Mouse (Mus musculus) c-Kit-positive CD71-negative TER-119-negative erythroid progenitor cells, embryonic 14.5 days (primary cell): ENCODE measurements around the gene Napa.
A peak's percentile ranks its signal among the peaks of the same experiment; 100 is the strongest.

ENCODE experiments used
- DNase-seq: peaks from one replicate; pipeline ENCODE4 v3.0.0-alpha.2; 2013; ENCODE audit warnings: low read depth

Gene Napa

DNA sequence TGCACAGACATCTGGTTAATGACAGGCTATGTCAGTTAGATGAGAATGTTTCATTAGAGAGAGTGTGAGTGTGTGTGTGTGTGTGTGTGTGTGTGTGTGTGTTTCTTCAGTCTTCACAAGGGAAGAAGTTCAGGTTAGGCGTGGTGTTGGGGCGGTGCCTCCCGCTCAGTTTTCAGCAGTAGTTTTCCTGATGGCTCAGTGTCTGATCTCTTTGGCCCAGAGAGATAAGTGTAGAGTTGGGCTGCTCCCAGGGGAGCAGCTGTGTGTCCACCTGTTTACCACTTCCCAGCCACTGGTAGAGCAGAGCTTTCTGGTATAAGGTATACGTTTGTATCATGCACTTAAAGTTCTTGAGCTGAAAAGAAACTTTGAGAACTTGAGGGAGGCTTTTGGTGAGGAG lies 1.6 kb downstream of the Napa start:
- no peak for DNase-seq

DNA sequence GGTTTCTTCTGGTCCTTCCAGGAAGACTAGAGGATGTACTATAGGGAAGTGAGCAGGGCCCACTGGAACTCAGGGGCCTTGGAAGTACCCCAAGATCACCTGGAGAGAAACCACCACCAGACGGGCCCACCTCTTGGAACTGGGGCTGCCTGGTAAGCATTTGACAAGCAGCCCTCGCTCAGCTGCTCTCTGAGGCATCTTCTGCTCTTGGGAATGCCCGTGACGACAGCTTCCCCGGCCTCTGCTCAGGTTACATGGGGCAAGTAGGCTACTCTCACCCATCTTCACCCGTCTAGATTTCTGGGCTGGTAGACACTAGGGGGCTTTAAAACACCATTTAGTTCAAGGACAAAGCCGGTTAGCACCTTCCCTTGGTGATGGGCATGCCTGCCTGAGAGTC lies 2.8 kb downstream of the Napa start:
- DNase-seq = no peak

DNA sequence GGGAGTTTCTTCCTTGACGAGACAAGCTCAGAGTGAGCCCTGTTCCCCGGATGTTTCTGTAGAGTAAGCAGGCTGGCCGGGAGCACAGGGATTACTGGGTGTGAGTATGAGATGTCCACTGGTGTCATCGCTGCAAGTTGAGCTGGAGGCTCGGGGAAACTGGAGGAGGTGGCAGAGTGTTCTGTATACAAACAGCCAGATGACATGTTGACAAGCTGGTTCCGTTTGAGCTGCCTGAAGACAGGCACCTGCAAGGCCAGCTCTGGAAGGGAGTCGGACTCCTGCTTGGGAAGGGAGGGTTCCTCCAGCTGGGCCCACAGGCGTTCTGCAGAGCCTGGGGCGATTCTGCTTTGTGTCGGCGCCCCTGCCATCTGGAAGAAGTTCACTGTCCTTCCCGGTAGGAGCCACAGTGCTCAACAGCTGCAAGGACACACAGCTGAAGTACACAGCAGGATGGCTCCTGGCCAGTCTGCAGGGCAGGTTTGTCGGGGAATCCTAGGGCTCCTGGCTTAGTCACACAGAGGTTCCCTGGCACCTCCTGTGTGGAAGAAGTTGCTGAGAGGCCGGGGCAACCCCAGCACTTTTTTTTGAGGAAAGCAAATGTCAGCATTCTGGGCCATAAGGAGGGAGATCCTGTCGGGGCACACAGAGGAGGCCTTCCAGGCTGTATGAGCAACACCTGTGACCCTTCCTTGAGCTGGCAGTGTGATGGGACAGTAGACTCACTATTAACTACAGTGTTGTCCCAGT lies 3.6 kb downstream of the Napa start:
- DNase-seq = no peak

DNA sequence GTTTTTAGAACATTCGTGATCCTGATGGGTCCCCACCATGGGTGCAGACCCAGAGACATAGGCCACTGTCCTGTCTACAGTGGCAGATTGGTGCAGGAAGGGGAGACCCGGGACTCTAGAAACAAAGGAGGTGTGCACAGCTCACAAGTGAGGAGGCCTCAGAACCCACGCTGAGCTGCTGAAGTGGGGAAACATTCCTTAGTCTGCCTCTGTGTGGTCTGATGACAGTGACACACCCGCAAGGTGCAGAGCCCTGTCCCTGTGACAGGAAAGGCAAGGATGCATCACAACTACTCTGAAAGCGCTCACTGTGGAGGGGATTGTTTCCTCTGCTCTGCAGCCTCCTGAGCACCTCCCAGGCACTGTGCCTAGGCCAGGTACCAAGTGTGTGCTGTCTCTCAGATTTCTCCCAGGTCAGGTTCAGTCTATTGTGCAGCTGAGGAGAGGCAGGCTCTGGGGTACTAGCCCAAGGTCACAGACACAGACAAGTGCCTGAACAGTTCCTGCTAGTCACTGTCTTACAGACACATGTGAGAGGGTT lies 4.5 kb downstream of the Napa start:
- no peak for DNase-seq

DNA sequence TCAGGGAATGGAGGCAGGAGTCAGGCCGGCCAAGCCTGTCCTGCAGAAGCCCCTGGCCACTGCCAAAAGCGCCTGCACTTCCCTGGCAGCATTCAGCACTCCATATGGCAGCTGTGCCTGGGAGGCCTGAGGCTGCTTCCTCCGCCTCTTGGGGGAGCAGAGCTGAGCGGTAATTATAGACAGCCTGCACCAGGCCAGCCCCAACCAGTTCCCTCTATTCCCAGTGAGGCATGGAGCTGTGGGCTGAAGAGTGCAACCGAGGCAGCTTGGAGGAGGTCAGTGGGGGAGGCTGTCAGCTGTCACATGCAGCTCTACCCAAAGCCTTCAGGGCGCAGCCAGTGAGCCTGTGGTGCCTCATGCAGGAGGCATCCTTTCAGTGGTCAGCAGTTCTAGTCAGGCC lies 5.5 kb downstream of the Napa start:
- DNase-seq = no peak

DNA sequence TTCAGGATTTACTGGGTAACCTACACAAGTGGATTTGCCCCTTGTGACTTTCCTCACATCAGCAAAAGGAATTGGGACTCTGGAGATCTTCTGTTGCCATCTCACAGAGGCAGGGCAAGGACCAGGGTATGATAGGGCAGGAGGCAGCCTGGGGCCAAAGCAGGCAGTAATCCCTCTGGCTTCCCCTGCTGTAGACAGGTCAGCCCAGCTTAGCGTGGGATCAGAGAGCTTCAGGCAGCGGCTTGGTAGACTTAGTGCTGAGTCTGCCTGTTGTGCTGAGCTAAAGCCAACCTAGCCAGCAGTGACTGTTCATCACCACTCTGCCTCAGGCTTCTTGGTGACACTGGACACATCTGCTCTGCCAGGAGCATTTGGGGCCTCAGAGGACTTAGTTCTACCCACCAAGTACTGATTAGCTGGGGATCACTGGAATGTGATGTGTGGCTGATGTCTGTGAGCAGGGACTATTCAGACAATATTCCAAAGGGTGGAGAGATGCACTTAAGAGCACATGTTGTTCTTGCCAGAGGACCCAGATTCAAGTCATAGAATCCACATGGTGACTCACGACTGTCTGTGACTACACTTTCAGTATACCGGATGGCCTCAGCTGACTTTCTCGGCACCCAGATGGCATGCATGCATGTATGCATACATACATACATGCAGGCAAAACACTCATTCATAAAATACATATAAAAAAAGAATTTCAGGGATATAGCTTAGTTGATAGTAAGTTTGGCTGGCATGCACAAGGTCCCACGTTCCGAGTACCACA lies 6.5 kb downstream of the Napa start:
- DNase-seq = no peak

DNA sequence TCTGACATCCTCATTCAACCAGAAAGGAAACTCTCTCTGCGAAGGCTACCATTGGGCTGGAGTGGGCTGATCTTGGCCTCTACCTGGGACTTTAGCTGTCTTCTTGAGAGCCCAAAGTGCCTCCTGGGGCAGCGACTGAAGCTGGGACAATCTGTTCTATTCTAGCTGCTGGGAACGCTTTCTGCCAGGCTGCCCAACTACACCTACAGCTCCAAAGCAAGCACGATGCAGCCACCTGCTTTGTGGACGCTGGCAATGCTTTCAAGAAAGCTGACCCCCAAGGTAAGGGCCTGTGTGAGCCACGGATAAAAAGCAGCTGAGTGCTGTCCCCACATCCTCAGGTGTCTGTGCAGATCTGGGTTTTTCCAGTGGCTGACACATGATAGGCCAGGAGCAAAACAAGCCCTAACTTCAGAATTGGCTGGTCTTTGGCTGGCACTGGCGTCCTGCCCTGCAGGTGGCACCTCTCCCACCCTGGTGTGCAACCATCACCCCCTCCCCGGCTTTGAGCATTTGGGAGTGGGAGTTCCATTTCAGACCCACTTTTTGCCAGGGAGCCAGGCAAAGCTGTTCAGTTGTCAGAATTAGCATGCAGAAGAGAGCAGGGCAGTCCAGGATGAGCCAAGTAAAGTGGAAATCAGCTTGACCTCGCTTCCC lies 10.8 kb downstream of the Napa start:
- no peak for DNase-seq

DNA sequence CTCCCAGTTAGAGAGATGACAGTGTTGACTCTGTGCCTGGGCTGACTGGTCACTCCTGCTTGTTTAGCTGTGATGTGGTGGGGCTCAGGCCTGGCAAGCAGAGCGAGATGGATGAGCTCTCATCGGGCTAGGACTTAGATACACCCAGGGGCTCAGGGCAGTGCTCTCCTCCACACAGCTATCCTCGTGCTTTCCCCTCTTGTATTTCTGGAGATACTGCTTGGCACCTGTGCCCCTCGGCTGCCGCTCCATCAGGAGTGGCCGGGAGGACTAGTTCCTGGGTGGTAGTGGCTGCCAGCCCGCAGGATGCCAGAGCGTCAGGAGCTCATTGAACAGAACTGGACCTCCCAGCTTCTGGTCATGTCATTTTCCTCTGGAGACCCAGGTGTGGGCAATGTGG lies 11.9 kb downstream of the Napa start:
- DNase-seq = no peak

DNA sequence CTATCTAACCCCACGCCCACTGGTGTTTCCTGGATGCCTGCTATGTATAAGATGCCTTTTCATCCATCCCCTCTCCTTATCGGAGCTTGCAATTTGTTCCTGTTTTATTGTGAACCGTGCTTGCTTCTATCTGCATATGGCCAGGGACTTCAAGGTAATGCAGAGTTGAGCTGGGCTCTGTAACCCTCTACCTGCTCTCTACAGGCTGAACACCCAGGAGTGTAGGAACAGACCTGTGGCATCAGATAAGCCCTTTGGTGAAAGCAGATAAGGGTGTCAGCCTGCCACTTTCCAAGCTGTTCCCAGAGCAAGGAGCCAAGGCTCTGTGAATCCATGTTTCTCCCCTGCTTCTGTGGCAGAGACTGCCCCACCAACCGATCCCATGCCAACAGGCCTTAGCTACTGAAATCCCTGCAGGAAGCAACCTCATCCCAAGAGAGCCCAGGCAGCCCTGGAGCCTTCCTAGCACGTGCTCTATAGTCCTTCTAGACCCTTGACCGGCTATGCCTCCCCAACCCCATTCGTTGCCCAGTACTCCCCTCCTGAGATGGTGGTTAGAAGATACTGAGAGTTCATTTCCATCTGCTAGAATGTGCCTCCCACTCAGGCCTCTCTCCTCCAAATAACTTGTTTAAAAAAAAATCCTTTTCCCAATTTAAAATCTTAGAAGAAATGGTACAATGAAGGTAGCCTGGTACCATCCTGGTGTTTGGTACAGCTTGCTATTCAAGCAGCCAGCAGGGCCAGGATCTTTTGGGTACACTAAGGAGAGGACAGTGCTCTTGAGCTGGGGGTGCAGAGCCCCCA lies 13.2 kb downstream of the Napa start:
- no peak for DNase-seq

DNA sequence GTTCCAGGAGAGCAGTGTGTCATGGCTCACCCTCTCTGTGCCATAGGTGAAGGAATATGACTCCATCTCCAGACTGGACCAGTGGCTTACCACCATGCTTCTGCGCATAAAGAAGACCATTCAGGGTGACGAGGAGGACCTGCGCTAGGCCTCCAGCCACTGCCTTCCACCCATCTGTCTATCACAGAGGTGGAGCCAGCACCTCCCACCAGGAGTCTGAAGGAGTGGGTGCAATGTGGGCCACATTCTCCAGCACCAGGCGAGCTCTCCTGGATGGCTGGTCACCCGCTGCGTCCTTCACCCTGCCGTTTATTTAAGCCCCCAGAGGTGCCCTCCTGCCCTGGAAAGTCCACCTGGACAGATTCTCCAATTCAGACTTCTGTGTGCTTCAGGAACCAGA lies 18.2 kb downstream of the Napa start:
- no peak for DNase-seq

DNA sequence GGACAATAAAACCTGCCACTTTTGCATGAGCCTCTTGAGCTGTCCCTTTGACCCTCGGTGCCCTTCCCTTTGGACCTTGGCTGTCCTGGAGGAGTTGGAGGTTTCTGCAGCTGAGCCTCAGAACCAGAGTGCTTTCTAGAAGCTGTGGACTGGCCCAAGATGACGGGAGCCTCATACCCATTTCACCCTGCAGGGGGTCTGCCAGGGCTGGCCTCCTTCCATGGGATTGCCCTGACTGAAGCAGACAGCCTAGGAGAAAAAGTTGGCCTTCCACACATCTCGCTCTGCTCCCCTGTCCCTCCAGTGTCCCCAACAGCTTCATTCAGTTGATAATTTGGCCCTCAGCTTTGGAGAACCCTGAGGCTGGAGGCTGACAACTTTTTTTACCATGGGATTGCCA lies 18.8 kb downstream of the Napa start:
- DNase-seq = no peak

DNA sequence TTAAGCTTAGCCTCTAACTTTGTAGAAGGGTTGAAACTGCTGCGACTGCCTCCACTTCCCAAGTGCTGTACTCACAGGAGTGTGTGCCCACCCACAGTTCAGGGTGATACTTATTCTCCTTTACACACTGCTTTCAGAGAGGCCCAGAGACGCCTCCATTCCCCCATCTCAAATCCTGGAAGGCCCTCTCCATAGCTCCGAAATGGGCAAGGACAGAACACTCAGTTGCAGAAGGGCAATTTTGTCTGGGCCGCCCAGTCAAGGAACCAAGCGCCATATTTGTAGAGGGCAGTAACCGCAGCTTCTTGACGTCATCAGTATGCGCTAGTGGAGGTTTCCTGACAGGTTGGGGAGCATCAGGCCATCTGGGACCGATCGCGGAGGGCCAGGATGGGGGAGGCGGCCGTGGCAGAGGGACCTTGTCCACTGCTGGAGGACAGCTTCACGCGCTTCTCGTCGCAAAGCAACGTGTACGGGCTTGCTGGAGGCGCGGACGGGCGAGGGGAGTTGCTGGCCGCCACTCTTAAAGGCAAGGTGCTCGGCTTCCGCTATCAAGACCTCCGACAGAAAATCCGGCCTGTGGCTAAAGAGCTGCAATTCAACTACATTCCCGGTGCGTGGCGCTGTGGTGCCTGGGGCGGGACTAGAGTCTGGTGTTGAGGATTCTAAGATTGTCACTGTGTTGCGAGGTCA lies 21.5 kb downstream of the Napa start, which contains the start of gene Kptn:
Gene Kptn (plus strand): TSS at position 327 of the 693 bp plus-strand sequence.
- DNase-seq = peak; percentile 85

DNA sequence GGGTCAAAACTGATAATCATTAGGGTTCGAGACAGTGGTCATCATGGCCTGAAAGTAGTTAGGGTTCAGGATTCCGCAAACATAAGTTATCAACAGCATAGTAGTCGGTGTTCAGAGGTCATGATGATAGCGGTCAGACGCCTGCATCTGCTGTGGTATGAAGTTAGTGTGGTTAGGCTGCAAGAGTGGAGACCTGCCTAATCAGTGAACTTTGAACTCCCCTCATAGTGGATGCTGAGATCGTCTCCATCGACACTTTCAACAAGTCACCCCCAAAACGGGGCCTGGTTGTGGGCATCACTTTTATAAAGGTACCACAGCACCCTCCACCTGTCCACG lies 22.0 kb downstream of the Napa start:
- DNase-seq = no peak

DNA sequence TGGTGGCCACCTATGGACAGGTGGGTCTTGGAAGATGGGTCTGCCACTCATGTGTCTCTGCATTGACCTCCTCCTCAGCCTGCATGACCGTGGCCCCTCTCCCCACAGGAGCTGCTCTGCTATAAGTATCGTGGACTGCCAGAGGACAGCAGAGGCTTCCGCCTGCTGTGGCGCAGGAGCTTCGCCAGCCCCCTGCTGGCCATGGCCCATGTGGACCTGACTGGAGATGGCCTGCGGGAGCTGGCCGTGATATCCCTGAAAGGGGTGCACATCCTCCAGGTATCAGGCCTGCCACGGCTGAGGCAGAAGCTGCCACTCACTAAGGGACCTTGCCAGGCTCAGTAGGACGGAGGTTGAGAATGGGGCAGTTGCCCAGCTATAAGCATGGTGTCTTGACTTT lies 27.6 kb downstream of the Napa start:
- no peak for DNase-seq

DNA sequence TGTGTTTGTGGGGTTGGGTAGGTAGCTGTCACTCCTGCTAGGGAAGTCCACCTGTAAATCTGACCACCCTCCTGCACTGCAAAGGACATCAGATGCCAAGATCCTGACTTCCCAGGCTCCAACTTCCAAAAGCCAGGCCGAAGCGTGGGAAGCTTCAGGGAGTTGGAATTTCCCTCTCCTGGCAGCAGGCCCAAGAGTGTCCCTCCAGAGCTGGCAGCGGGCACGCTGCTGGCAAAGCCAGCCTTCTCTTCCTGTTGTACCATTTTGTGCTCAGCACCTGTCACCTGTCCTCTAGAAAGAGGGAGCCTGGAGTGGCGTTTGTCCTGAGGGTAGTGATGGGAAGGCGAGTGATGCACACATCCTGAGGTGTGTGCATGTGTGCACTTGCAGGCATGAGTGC lies 30.1 kb downstream of the Napa start:
- DNase-seq = no peak

DNA sequence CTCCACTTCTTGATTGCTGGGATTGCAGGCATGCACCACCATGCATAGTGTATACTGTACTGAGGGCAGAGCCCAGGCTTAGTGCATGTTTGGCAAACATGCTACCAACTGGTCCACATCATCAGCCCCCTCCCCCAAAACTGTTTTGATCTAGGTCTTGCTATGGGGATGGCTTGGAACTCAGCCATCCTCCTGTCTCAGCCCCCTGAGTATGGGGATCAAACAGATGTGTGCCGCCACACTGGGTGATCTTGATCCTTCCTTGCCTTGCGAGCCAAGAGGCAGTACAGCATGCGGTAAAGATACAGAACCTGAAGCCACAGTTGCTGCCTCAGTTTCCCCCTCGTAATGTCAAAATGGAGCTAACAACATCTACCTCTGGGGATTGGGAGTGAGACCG lies 30.6 kb downstream of the Napa start:
- no peak for DNase-seq

DNA sequence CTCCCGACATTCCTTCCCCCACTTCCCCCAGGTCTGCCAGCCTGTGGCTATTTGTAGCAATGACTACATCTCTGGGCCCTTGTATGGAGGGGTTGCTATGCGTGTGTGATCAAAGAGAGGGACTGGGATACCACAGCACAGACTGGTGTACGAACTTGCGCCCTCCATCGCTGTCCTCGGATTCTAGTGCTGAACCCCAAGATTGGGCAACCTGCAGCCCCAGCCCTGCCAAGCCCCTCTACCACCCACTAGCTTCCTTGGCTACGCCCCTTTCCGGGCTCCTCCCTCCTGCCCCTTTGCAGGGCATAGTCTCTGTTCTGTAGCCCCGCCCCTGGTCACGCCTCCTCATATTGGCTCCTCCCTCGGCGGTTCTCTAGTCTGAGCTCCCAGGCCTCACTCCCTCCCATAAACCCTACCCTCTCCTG lies 31.2 kb downstream of the Napa start, which contains the start of gene Slc8a2:
Gene Slc8a2 (plus strand): TSS at position 406 of the 425 bp plus-strand sequence.
- DNase-seq = peak; percentile 64

DNA sequence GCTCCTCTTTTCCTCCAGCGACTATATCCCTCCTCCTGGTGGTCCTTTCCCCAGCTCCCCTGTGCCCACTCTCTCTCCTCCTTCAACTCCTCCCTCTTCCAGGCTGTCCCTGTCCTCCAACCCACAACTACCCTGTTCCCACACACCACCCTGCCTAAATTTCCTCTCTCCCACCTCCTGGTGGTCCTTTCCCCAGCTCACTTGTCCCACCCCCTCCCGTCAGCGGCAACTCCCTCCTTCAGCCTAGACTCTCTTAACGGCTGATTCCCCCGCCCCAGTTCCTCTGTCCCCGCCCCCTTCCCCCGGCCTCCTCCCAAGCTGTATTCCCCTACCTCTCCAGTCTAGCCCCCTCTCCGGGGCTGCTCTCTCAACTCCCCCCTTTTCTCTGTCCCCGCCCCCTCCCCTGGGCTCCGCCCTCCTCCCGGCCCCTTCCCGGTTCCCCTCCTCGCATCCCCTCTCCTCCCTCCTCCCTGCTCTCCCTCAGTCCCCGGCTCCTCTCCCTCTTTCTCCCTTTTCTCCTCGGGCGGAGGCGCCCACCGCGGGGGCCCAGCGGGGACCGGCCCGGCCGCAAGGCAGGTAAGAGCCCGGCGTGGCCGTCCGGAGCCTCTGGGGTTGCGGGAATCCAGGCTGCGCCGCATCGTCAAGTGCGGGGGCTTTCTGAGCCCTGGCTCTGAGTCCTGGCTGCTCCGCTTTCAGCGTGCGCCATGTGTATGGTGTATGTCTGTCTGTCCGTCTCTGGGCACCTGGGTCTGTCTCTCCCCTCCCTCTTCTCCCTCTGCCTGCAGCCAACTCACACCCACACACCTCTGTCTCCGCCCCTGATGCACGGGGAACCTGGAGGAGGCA lies 31.8 kb downstream of the Napa start:
- DNase-seq = no peak

DNA sequence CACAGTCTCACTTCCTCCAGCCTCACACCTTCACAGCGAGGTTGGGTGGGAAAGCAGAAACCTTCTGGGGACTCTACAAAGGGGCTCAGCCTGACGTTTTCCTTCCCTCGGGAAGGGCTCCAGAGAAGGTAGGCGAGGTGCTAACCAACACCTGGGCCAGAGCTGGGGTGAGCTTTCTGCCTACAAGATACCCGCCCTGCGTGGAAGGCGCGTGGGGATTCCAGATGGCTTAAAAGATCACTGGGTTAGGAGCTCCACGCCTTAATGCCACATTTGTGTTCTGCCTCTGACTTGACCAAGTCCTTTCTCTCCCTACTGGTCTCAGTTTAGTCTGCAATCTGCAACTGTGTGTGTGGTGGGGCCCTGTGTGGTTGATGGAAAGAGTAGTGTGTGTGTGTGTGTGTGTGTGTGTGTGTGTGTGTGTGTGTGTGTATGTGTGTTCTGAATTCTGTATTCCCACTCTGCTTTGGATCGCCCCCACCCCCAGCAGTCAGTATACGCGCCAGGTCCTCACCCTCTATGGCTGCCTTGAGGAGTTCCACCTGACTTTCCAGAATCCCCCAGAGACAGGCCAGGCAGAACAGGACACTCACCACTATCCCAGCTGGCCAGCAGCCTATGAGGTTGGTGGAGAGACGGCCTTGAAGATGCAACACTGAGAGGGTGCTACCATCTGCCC lies 32.8 kb downstream of the Napa start:
- no peak for DNase-seq

DNA sequence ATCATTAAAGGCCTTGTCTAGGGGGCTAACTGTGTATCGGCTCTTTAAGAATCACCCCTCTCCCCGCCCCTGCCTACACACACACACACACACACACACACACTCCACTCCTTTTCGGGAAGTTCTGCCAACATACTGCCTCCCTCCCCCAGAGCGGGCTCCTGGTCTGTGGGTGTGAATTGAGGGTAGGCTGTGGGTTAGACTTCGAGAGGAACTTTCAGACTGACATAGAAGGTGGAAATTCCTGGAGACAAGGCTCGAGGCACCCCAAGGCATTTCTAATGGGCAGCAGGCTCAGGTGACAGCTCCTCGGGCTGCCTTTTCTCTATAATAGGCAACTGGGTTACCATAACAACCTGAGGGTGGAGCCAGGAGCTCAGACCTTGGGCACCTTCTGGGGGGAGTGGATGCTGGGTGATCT lies 33.9 kb downstream of the Napa start:
- no peak for DNase-seq
